Mouse (Mus musculus) naive thymus-derived CD4-positive, alpha-beta T cell, adult 2 months (primary cell): ENCODE measurements at regions not wholly inside any gene's neighbourhood (a gene's known extent, or its start where the extent isn't known, plus 50 kb on each side); places are given as distances from the start of the nearest gene placed in this dataset.

Experiments used
- DNase-seq: peaks from one replicate; pipeline ENCODE4 v3.0.0-alpha.2; 2011; ENCODE audit warnings: low read depth

GRCm38 (mm10) chr3:51019650-51020346 is 204.4 kb upstream of the Noct start:
- DNase-seq = no peak

- DNase-seq = no peak
Observed at GRCm38 (mm10) chr3:51024655-51025054, 199.6 kb upstream of the Noct start.

GRCm38 (mm10) chr3:51031821-51032220 is 192.4 kb upstream of the Noct start:
- DNase-seq = no peak

- DNase-seq = no peak
Observed at GRCm38 (mm10) chr3:51033292-51033691, 191.0 kb upstream of the Noct start.

- no peak for DNase-seq
Observed at GRCm38 (mm10) chr3:51036700-51037306, 187.4 kb upstream of the Noct start.

- no peak for DNase-seq
Observed at GRCm38 (mm10) chr3:51042223-51042846, 181.9 kb upstream of the Noct start.

GRCm38 (mm10) chr3:51048739-51049138 is 175.5 kb upstream of the Noct start:
- no peak for DNase-seq

GRCm38 (mm10) chr3:51050156-51050555 is 174.1 kb upstream of the Noct start:
- no peak for DNase-seq

- no peak for DNase-seq
Observed at GRCm38 (mm10) chr3:51055004-51055403, 169.2 kb upstream of the Noct start.

- DNase-seq = no peak
Observed at GRCm38 (mm10) chr3:51064201-51064600, 160.0 kb upstream of the Noct start.

GRCm38 (mm10) chr3:51066373-51066772 is 157.9 kb upstream of the Noct start:
- DNase-seq = no peak

GRCm38 (mm10) chr3:51072417-51072816 is 151.8 kb upstream of the Noct start:
- DNase-seq = no peak

GRCm38 (mm10) chr3:51073003-51073679 is 151.1 kb upstream of the Noct start:
- DNase-seq = no peak

- no peak for DNase-seq
Observed at GRCm38 (mm10) chr3:51073743-51074319, 150.4 kb upstream of the Noct start.

- DNase-seq = peak; percentile 10
Observed at GRCm38 (mm10) chr3:51075219-51075920, 148.9 kb upstream of the Noct start.

GRCm38 (mm10) chr3:51078459-51078858 is 145.8 kb upstream of the Noct start:
- no peak for DNase-seq

GRCm38 (mm10) chr3:51080415-51080814 is 143.8 kb upstream of the Noct start:
- DNase-seq = no peak

GRCm38 (mm10) chr3:51080855-51081254 is 143.4 kb upstream of the Noct start:
- no peak for DNase-seq

GRCm38 (mm10) chr3:51082831-51083575 is 141.2 kb upstream of the Noct start:
- DNase-seq = no peak

GRCm38 (mm10) chr3:51083583-51083982 is 140.7 kb upstream of the Noct start:
- DNase-seq = no peak

GRCm38 (mm10) chr3:51086441-51086849 is 137.8 kb upstream of the Noct start:
- DNase-seq = no peak
